In the genomic region with DNA sequence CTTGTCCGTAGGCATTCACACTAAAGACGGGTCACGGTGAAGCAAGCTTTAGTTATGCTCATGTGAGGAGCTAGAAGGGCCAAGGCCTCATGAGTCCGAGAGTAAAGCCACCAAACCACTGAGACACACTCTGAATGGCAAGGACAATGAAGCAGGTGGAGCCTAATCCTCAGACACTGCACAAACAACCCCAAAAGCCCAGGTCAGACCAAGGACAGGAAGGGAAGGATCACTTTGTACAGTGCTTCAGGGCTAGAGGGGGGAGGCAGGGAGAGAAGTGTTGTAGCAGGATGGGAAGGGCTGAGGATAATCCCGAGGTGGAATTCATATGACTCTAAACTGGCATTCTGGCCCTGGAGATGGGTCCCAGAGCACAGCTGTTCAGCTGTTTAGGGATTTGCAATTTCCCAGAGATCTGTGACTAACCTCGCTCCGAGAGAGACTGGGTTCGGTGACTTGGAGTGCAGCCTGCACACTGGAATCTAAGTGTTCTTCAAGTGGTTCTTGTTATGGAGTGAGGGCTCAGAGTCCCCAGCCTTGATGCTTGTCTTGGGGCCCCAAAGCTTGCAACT, we compare ENCODE assay signal across 18 mouse cellular contexts.
DNase-seq lines count a peak whose midpoint lies in the region; ATAC-seq and TF ChIP-seq lines count a peak whose summit lies in the region.
"Had no signal": no experiment of that assay in that cellular context is flagged by ENCODE, and none has a peak within 500 bp of the region (broad histone marks: within the 10 kb centered on the region; RNA-seq: fewer than 3 reads in every experiment).

No protein-coding gene starts in this region.

- H3K27me3 ChIP-seq in limb, embryonic 13.5 days = no peaks in the 10 kb centered on the region
- H3K27me3 ChIP-seq in limb, embryonic 10.5 days (ENCODE audit: low read depth, poor library complexity, severe bottlenecking) = no peaks in the 10 kb centered on the region
- H3K27me3 ChIP-seq in ES-Bruce4 (ENCODE audit: control insufficient read depth, insufficient read depth, low read length, poor library complexity, severe bottlenecking) = no peaks in the 10 kb centered on the region
- H3K27me3 ChIP-seq: embryonic facial prominence, embryonic 13.5 days; forebrain, embryonic 13.5 days; intestine, embryonic 15.5 days had no signal

- no peak for DNase-seq in limb, embryonic 10.5 days (ENCODE audit: low spot score)
- DNase-seq in ES-CJ7 (ENCODE audit: low read depth, low spot score) (peak; percentile 45), ZHBTc4 (ENCODE audit: low read depth, low spot score) (peak; percentile 58)
- no peak for DNase-seq in spleen, postnatal 36 days (ENCODE audit: low spot score in 2 of 2)
- DNase-seq in kidney, postnatal 36 days = no peak
- DNase-seq: adrenal gland, postnatal 10 days; cerebellum, adult 11 months; cerebellum, adult 8-10 months; cerebellum, postnatal 14 days; forebrain, postnatal 0 days; gastrocnemius, postnatal 14 days had no signal

- H3K4me1 ChIP-seq in limb, embryonic 13.5 days = peaks cover 18% of the 10 kb centered on the region
- no peaks in the 10 kb centered on the region; the same call in 1 of the 2 replicates for H3K4me1 ChIP-seq in limb, embryonic 10.5 days
- no peaks in the 10 kb centered on the region for H3K4me1 ChIP-seq in ES-Bruce4 (ENCODE audit: control insufficient read depth, insufficient read depth, low read length)
- H3K4me1 ChIP-seq: intestine, embryonic 15.5 days had no signal

- no peaks in the 10 kb centered on the region for H3K9me3 ChIP-seq in limb, embryonic 13.5 days
- no peaks in the 10 kb centered on the region for H3K9me3 ChIP-seq in limb, embryonic 10.5 days (replicated peaks)
- H3K9me3 ChIP-seq in ES-Bruce4 (replicated peaks; ENCODE audit: control insufficient read depth, insufficient read depth, low read length, poor library complexity, severe bottlenecking) = no peaks in the 10 kb centered on the region
- H3K9me3 ChIP-seq: embryonic facial prominence, embryonic 13.5 days; forebrain, embryonic 13.5 days; hindbrain, embryonic 10.5 days; intestine, embryonic 15.5 days had no signal

- H3K4me3 ChIP-seq in limb, embryonic 13.5 days = no peak overlapping the region
- H3K4me3 ChIP-seq in limb, embryonic 10.5 days = no peak overlapping the region
- H3K4me3 ChIP-seq in ES-Bruce4 (ENCODE audit: low read depth, low read length) = no peak overlapping the region
- H3K4me3 ChIP-seq: embryonic facial prominence, embryonic 13.5 days; forebrain, embryonic 13.5 days; hindbrain, embryonic 10.5 days; intestine, embryonic 15.5 days had no signal

- no peak overlapping the region for H3K9ac ChIP-seq in limb, embryonic 13.5 days
- no peak overlapping the region for H3K9ac ChIP-seq in ES-Bruce4 (ENCODE audit: low read depth, poor library complexity, severe bottlenecking)
- H3K9ac ChIP-seq: embryonic facial prominence, embryonic 13.5 days; forebrain, embryonic 13.5 days; forebrain, postnatal 0 days; hindbrain, embryonic 14.5 days; intestine, embryonic 15.5 days had no signal

- no peak overlapping the region for H3K4me2 ChIP-seq in limb, embryonic 13.5 days (replicated peaks)
- H3K4me2 ChIP-seq: embryonic facial prominence, embryonic 13.5 days; forebrain, embryonic 13.5 days; hindbrain, embryonic 14.5 days; intestine, embryonic 15.5 days had no signal

- TF ChIP-seq POLR2A in ES-Bruce4 (IDR thresholded peaks at IDR 0.05; ENCODE audit: insufficient read depth, low read length) = no peak

- WGBS in limb, embryonic 13.5 days = 73% methylated on average over 8 of the region's 8 CpGs
- 88% methylated on average over 8 of the region's 8 CpGs for WGBS in limb, embryonic 10.5 days

- no peaks in the 10 kb centered on the region for H3K36me3 ChIP-seq in limb, embryonic 13.5 days
- H3K36me3 ChIP-seq in limb, embryonic 10.5 days = no peaks in the 10 kb centered on the region
- no peaks in the 10 kb centered on the region for H3K36me3 ChIP-seq in ES-Bruce4 (ENCODE audit: control insufficient read depth, insufficient read depth, low read length, poor library complexity, severe bottlenecking)
- H3K36me3 ChIP-seq: embryonic facial prominence, embryonic 13.5 days; hindbrain, embryonic 10.5 days; intestine, embryonic 15.5 days had no signal

- 0 out of 2 replicates have a peak, but pooled peaks have one; percentile 12 for TF ChIP-seq EP300 in ES-Bruce4 (IDR thresholded peaks at IDR 0.05; ENCODE audit: insufficient read depth, low read depth, low read length)

- TF ChIP-seq CTCF in ES-Bruce4 (IDR thresholded peaks at IDR 0.05; ENCODE audit: low read depth, low read length) = no peak

- peak; percentile 41; the same call in 1 of the 2 replicates for ATAC-seq in limb, embryonic 13.5 days (ENCODE audit: low FRiP score, low read depth)
- ATAC-seq: forebrain, embryonic 13.5 days; forebrain, postnatal 0 days; intestine, embryonic 15.5 days had no signal

- no peak overlapping the region for H3K27ac ChIP-seq in limb, embryonic 13.5 days
- H3K27ac ChIP-seq in limb, embryonic 10.5 days = no peak overlapping the region
- H3K27ac ChIP-seq in ES-Bruce4 (ENCODE audit: insufficient read depth, low read length) = no peak overlapping the region
- H3K27ac ChIP-seq: embryonic facial prominence, embryonic 13.5 days; forebrain, embryonic 13.5 days; hindbrain, embryonic 10.5 days; hindbrain, embryonic 14.5 days; intestine, embryonic 15.5 days had no signal

Comparison
In these comparisons a context has a peak if more than half of its experiments do, and no peak if none do; other contexts are left out.
1. DNase-seq: peak in ES-CJ7 (single experiment) and ZHBTc4 (single experiment); none in limb, embryonic 10.5 days (single experiment), spleen, postnatal 36 days (0 of 2) and kidney, postnatal 36 days (0 of 2).